Mouse (Mus musculus) ES-E14 (cell line): ENCODE results near the gene Pkdcc. TPM values are rescaled to one million over a fixed set of nuclear protein-coding genes. Genes with fewer than 3 reads are reported as not detected.

Source experiments
- DNase-seq: peaks from one replicate; pipeline ENCODE4 v3.0.0-alpha.2; 2013; ENCODE audit warnings: low read depth, low spot score
- H3K27ac ChIP-seq: 2 replicates; pipeline ENCODE4 v1.5.1; 2012; ENCODE audit warnings: low read depth, mild to moderate bottlenecking, low read length, moderate library complexity, mixed read lengths; ENCODE audit not compliant: poor library complexity, insufficient read depth, severe bottlenecking
- H3K36me3 ChIP-seq: 2 replicates; pipeline ENCODE4 v1.6.1; 2012; ENCODE audit warnings: mild to moderate bottlenecking, low read length, moderate library complexity, mixed read lengths; ENCODE audit not compliant: control insufficient read depth, poor library complexity, insufficient read depth, severe bottlenecking
- H3K4me1 ChIP-seq, 2 experiments: fragments of 150-350 bp in 1 of 2; sonication (generic) in 1 of 2; 2 replicates each; pipeline ENCODE4 v1.6.1; 2012; ENCODE audit warnings: low read length in 2 of 2, mild to moderate bottlenecking in 1 of 2, mixed read lengths in 1 of 2; ENCODE audit not compliant: control insufficient read depth in 2 of 2, insufficient read depth in 2 of 2, poor library complexity in 1 of 2
- H3K4me3 ChIP-seq, 2 experiments: fragments of 150-350 bp in 1 of 2; sonication (generic) in 1 of 2; 2 replicates each; pipeline ENCODE4 v1.5.1; 2012; ENCODE audit warnings: low read length in 2 of 2, low read depth in 1 of 2, mild to moderate bottlenecking in 1 of 2, mixed read lengths in 1 of 2; ENCODE audit not compliant: insufficient read depth in 1 of 2, poor library complexity in 1 of 2, severe bottlenecking in 1 of 2
- H3K9ac ChIP-seq: 2 replicates; pipeline ENCODE4 v1.6.1; 2012; ENCODE audit warnings: low read depth, mild to moderate bottlenecking, low read length, mixed read lengths; ENCODE audit not compliant: poor library complexity, insufficient read depth, severe bottlenecking
- H3K9me3 ChIP-seq: fragments of 150-350 bp; sonication (generic); 2 replicates; pipeline ENCODE4 v1.6.1; 2012; ENCODE audit warnings: low read depth, mild to moderate bottlenecking, low read length; ENCODE audit not compliant: control insufficient read depth, insufficient read depth
- CHD2 ChIP-seq: IDR thresholded peaks from 2 replicates; pipeline ENCODE4 v1.6.1; 2014; ENCODE audit warnings: mild to moderate bottlenecking, low read depth, low read length, inconsistent platforms
- HCFC1 ChIP-seq: IDR thresholded peaks from 2 replicates; pipeline ENCODE4 v1.6.1; 2012; ENCODE audit warnings: low read length, inconsistent platforms, borderline replicate concordance; ENCODE audit not compliant: insufficient read depth
- MAFK ChIP-seq: IDR thresholded peaks from 2 replicates; pipeline ENCODE4 v1.6.1; 2014; ENCODE audit warnings: mild to moderate bottlenecking, low read depth, low read length, inconsistent platforms; ENCODE audit not compliant: insufficient read depth
- ZC3H11A ChIP-seq: IDR thresholded peaks from 2 replicates; pipeline ENCODE4 v1.6.1; 2012; ENCODE audit warnings: low read depth, mild to moderate bottlenecking, inconsistent platforms, low read length, borderline replicate concordance
- ZNF384 ChIP-seq: IDR thresholded peaks from 2 replicates; pipeline ENCODE4 v1.6.1; 2012; ENCODE audit warnings: low read depth, low read length, inconsistent platforms
- in situ Hi-C, 2 experiments: fragments of 600-800 bp; cut with MboI; formaldehyde crosslinking; loops; one replicate each; pipeline ENCODE4 v1.15.1; 2025; ENCODE audit warnings: low sequenced_read_pairs in 2 of 2, inconsistent platforms in 1 of 2; ENCODE audit not compliant: unreplicated experiment in 2 of 2
- total RNA-seq: library from RNA; depleted of rRNA; stranded (reverse); fragments of 300-350 nt; gene quantifications from 2 replicates; pipeline ENCODE4 v1.2.3, GENCODE M21; 2012

Pkdcc gene
- total RNA-seq, 1 experiment = 39.1 TPM

DNA sequence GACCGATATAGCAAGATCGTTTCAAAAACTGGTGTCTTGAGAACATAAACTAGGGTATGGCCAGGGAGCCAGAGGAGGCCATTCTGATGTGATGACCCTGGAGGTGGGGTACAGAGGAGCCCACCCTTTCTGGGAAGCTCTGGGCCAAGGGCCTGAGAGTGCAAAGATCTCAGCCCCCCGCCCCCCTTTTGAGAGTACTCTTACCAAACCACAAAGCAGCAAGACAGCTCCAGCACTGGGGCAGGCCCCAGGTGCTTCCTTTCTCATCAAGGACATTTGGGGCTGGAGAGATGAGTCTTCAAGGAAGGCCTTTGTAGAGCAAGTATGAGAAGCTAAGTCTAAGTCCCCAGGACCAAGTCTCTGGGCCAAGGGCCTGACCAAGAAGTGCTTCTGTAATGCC lies 7.8 kb upstream of the Pkdcc start:
- TF ChIP-seq CHD2 (no peak), HCFC1 (no peak), MAFK (no peak), ZC3H11A (no peak), ZNF384 (no peak)
- no peak overlapping the region for H3K4me3 ChIP-seq
- no peak overlapping the region for H3K9ac ChIP-seq
- no peaks in the 10 kb centered on the region for H3K4me1 ChIP-seq
- H3K27ac ChIP-seq = no peak overlapping the region
- no peaks in the 10 kb centered on the region for H3K36me3 ChIP-seq
- DNase-seq = no peak
- in situ Hi-C loops = no loop called here
- no peaks in the 10 kb centered on the region for H3K9me3 ChIP-seq

DNA sequence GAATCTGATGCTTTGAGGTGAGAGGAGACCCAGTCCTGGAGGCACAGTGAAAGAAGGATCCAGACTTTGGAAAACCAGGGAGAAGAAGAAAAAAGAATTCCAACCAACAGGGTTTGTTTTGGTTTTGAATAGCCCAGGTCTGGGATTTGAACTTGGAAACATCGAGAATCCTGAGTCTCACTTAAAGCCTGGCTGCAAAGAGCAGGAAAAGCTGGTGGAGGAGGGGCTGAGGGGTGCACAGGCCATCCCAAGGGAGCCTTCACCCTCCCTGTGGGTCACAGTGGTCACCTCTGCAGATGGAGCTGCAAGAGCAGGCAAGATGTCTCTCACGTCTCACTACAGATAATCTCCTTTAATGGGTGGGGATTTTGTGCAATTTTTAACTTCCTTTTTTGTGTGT lies 6.6 kb upstream of the Pkdcc start:
- H3K27ac ChIP-seq = no peak overlapping the region
- TF ChIP-seq MAFK = no peak
- no peak for TF ChIP-seq HCFC1
- TF ChIP-seq ZC3H11A = no peak
- TF ChIP-seq CHD2 = no peak
- no peak for TF ChIP-seq ZNF384
- no peaks in the 10 kb centered on the region for H3K9me3 ChIP-seq
- H3K4me3 ChIP-seq = no peak overlapping the region
- H3K36me3 ChIP-seq = no peaks in the 10 kb centered on the region
- in situ Hi-C loops = no loop called here
- no peak overlapping the region for H3K9ac ChIP-seq
- peaks cover 0 to under 1% of the 10 kb centered on the region in 2 experiments; a peak in 1 of 4 replicates for H3K4me1 ChIP-seq
- DNase-seq = no peak

DNA sequence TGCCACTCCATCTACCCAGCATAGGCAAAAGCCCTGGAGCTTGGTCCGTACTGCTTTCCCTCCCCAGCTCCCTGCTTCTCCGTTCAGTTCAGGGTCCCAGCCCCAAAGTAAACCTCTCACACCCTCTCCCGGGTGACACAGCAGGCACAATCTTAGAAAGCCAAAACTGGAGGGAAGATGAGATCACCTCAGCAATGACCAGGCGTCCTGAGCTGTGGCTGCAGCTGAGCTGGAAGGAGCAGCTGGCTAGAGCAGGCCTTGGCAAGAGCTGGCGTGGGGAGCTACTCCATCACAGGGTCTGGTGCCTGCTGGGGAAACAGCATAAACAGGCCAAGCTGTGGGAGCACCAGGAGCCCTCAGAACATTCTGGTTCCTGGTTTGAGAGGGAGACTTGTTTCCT lies 4.6 kb upstream of the Pkdcc start:
- Histone ChIP-seq H3K9ac (no peak overlapping the region), H3K27ac (no peak overlapping the region), H3K9me3 (no peaks in the 10 kb centered on the region), H3K4me1 (peaks cover 0 to 7% of the 10 kb centered on the region in 2 experiments; a peak in 2 of 4 replicates), H3K4me3 (no peak overlapping the region), H3K36me3 (no peaks in the 10 kb centered on the region)
- no peak for DNase-seq
- TF ChIP-seq ZNF384 (no peak), HCFC1 (no peak), ZC3H11A (no peak), CHD2 (no peak), MAFK (no peak)
- in situ Hi-C loops = no loop called here

DNA sequence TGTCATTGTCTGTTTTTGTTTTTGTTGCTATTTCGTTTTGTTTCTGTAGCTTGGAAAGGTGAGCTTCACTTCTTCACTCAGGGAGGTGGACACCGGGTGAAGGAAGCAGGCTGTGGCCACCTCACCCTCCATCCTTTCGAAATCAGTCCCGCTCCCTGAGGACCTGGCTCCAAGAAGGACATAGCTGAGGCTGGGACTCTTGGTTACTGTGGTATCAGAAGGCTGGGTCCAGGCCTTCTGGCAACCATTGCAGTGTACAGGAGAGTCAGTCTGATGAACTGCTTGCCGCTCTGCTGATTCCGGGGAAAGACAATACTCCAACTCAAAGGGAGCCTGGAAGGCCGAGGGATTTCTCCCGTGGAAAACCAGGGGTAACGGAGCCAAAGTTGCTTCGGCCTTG lies 3.9 kb upstream of the Pkdcc start:
- no peak for DNase-seq
- Histone ChIP-seq H3K9ac (no peak overlapping the region), H3K36me3 (no peaks in the 10 kb centered on the region), H3K4me3 (no peak overlapping the region), H3K4me1 (peaks cover 0 to 7% of the 10 kb centered on the region in 2 experiments; a peak in 2 of 4 replicates), H3K9me3 (no peaks in the 10 kb centered on the region), H3K27ac (no peak overlapping the region)
- in situ Hi-C loops = no loop called here
- TF ChIP-seq MAFK (no peak), ZNF384 (no peak), ZC3H11A (no peak), HCFC1 (no peak), CHD2 (no peak)

DNA sequence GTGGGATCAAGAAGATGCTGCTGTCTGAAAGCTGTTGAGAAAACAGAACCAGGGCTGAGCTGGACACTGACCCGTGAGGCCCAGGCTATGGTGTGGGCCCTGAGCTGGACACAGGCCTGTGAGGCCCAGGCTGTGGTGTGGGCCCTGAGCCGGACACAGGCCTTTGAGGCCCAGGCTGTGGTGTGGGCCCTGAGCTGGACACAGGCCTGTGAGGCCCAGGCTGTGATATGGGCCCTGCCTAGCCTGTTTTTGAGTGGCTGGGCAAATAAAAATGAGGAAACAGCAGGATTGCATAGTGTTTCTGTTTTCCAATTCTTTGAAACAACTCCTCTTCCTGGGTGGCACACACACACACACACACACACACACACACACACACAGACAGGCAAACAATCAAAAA lies 2.7 kb upstream of the Pkdcc start:
- H3K4me1 ChIP-seq = peaks cover 0 to 7% of the 10 kb centered on the region in 2 experiments; a peak in 2 of 4 replicates
- TF ChIP-seq ZNF384 (no peak), CHD2 (no peak), ZC3H11A (no peak), HCFC1 (no peak)
- in situ Hi-C loops = no loop called here

More for the DNA sequence above, 2.7 kb upstream of the Pkdcc start:
- Histone ChIP-seq H3K4me3 (no peak overlapping the region), H3K27ac (no peak overlapping the region), H3K9me3 (no peaks in the 10 kb centered on the region), H3K36me3 (no peaks in the 10 kb centered on the region), H3K9ac (no peak overlapping the region)
- no peak for DNase-seq
